Comparison of ENCODE assay signal across 20 mouse cellular contexts in genomic region chr8:61803764-61804163, GRCm38 (mm10).
A peak's percentile ranks its signal among the peaks of the same experiment; 100 is the strongest.
DNase-seq lines count a peak whose midpoint lies in the region; ATAC-seq lines count a peak whose summit lies in the region.
"Had no signal": no experiment of that assay in that cellular context is flagged by ENCODE, and none has a peak within 500 bp of the region (broad histone marks: within the 10 kb centered on the region; RNA-seq: fewer than 3 reads in every experiment).

No protein-coding gene starts in this region.

- H3K4me2 ChIP-seq in heart, embryonic 16.5 days (ENCODE audit: low read depth, low read length): no peak overlapping the region
- H3K4me2 ChIP-seq: hindbrain, embryonic 15.5 days; kidney, embryonic 15.5 days; liver, embryonic 13.5 days; midbrain, embryonic 12.5 days had no signal

- ATAC-seq in heart, embryonic 16.5 days (replicated peaks; ENCODE audit: extremely low read depth, insufficient read depth, low FRiP score): no peak; the same call in 1 of the 2 replicates
- no peak for ATAC-seq in activated CD4-positive, CD25-positive, alpha-beta regulatory T cell, adult 4 months
- ATAC-seq: forebrain, postnatal 0 days; intestine, embryonic 16.5 days had no signal

- H3K27ac ChIP-seq in heart, embryonic 16.5 days (ENCODE audit: low read length): peak overlapping the region; percentile 40
- H3K27ac ChIP-seq: hindbrain, embryonic 15.5 days; kidney, embryonic 15.5 days; liver, embryonic 13.5 days; macrophage; midbrain, embryonic 12.5 days had no signal

- no peaks in the 10 kb centered on the region for H3K9me3 ChIP-seq in heart, embryonic 16.5 days (replicated peaks; ENCODE audit: control insufficient read depth, low read length)
- H3K9me3 ChIP-seq: hindbrain, embryonic 15.5 days; kidney, embryonic 15.5 days; liver, embryonic 13.5 days; midbrain, embryonic 12.5 days had no signal

- H3K27me3 ChIP-seq in heart, embryonic 16.5 days (ENCODE audit: control insufficient read depth, insufficient read depth, low read length): no peaks in the 10 kb centered on the region
- H3K27me3 ChIP-seq: hindbrain, embryonic 15.5 days; kidney, embryonic 15.5 days; liver, embryonic 13.5 days; midbrain, embryonic 12.5 days had no signal

- peaks cover 18% of the 10 kb centered on the region for H3K4me1 ChIP-seq in heart, embryonic 16.5 days (ENCODE audit: control insufficient read depth, insufficient read depth, low read length)
- H3K4me1 ChIP-seq: hindbrain, embryonic 15.5 days; kidney, embryonic 15.5 days; liver, embryonic 13.5 days; midbrain, embryonic 12.5 days had no signal

- peak; percentile 69 for DNase-seq in adrenal gland, adult 2 months
- no peak for DNase-seq in adrenal gland, adult 18-20 months (ENCODE audit: low spot score in 2 of 2)
- no peak for DNase-seq in heart, postnatal 4 days
- DNase-seq in Muller cell, postnatal 12 days (ENCODE audit: inconsistent ontology term): peak; percentile 63
- DNase-seq in lung, postnatal 25 days (ENCODE audit: low spot score): peak; percentile 1
- no peak for DNase-seq in urinary bladder, adult 2 months (ENCODE audit: low spot score)
- DNase-seq: cerebellum, adult 8-10 months; forebrain, postnatal 0 days; gastrocnemius, postnatal 25 days; layer of hippocampus, postnatal 36 days; left cerebral cortex, postnatal 4 days; liver, embryonic 13.5 days; thymus, postnatal 14 days had no signal

- H3K36me3 ChIP-seq in heart, embryonic 16.5 days (ENCODE audit: control insufficient read depth, insufficient read depth): no peaks in the 10 kb centered on the region
- H3K36me3 ChIP-seq: hindbrain, embryonic 15.5 days; kidney, embryonic 15.5 days; liver, embryonic 13.5 days; midbrain, embryonic 12.5 days had no signal

- no peak overlapping the region for H3K4me3 ChIP-seq in heart, embryonic 16.5 days (ENCODE audit: low read length)
- H3K4me3 ChIP-seq: hindbrain, embryonic 15.5 days; kidney, embryonic 15.5 days; liver, embryonic 13.5 days; midbrain, embryonic 12.5 days had no signal

- H3K9ac ChIP-seq in heart, embryonic 16.5 days (ENCODE audit: low read length): no peak overlapping the region
- H3K9ac ChIP-seq: forebrain, postnatal 0 days; hindbrain, embryonic 15.5 days; kidney, embryonic 15.5 days; liver, embryonic 13.5 days; midbrain, embryonic 12.5 days had no signal

- WGBS in heart, embryonic 16.5 days: 42% methylated on average over 2 of the region's 2 CpGs

Comparison
In these comparisons a context has a peak if more than half of its experiments do, and no peak if none do; other contexts are left out.
1. DNase-seq: peak in adrenal gland, adult 2 months (single experiment), Muller cell, postnatal 12 days (single experiment) and lung, postnatal 25 days (single experiment); none in adrenal gland, adult 18-20 months (0 of 2), heart, postnatal 4 days (single experiment) and urinary bladder, adult 2 months (single experiment).